Mouse (Mus musculus) heart, postnatal 0 days (tissue): ENCODE measurements around the gene Ikzf3. TPM values are rescaled to one million over a fixed set of nuclear protein-coding genes. Genes with fewer than 3 reads are reported as not detected.

Experiments
- ATAC-seq: fragments of 200-750 bp; cut with Nextera tagmentation; 2 replicates; pipeline ENCODE4 v1.8.0; 2017; ENCODE audit warnings: low read depth, moderate number of reproducible peaks, moderate library complexity; ENCODE audit not compliant: insufficient read depth
- DNase-seq: peaks from one replicate; pipeline ENCODE4 v3.0.0-alpha.2; 2016; ENCODE audit warnings: low spot score
- H3K27ac ChIP-seq: fragments of 300-500 bp; sonication (generic); 2 replicates; pipeline ENCODE4 v1.5.1; 2014; ENCODE audit warnings: low read depth, mild to moderate bottlenecking
- H3K27me3 ChIP-seq: fragments of 300-500 bp; sonication (generic); 2 replicates; pipeline ENCODE4 v1.6.1; 2014; ENCODE audit warnings: low read length, mixed read lengths; ENCODE audit not compliant: control insufficient read depth, insufficient read depth
- H3K36me3 ChIP-seq: fragments of 300-500 bp; sonication (generic); replicated peaks from 2 replicates; pipeline ENCODE4 v1.6.1; 2014; ENCODE audit warnings: low read length, mixed read lengths; ENCODE audit not compliant: control insufficient read depth, insufficient read depth
- H3K4me1 ChIP-seq: fragments of 300-500 bp; sonication (generic); 2 replicates; pipeline ENCODE4 v1.6.1; 2014; ENCODE audit warnings: antibody characterized with exemption; ENCODE audit not compliant: control insufficient read depth, insufficient read depth
- H3K4me2 ChIP-seq: fragments of 300-500 bp; sonication (generic); 2 replicates; pipeline ENCODE4 v1.6.1; 2014; ENCODE audit warnings: low read depth, mild to moderate bottlenecking, low read length, moderate library complexity
- H3K4me3 ChIP-seq: fragments of 300-500 bp; sonication (generic); 2 replicates; pipeline ENCODE4 v1.5.1; 2014; ENCODE audit warnings: low read depth, low read length
- H3K9ac ChIP-seq: fragments of 300-500 bp; sonication (generic); replicated peaks from 2 replicates; pipeline ENCODE4 v1.6.1; 2014; ENCODE audit warnings: low read depth, low read length, mixed read lengths
- H3K9me3 ChIP-seq: fragments of 300-500 bp; sonication (generic); replicated peaks from 2 replicates; pipeline ENCODE4 v1.6.1; 2016; ENCODE audit warnings: low read length; ENCODE audit not compliant: control insufficient read depth
- CTCF ChIP-seq: IDR thresholded peaks from 2 replicates; pipeline ENCODE4 v1.5.1; 2016; ENCODE audit warnings: antibody characterized with exemption, control low read depth, low read depth
- EP300 ChIP-seq: IDR thresholded peaks from 2 replicates; pipeline ENCODE4 v1.6.1; 2016; ENCODE audit warnings: antibody characterized with exemption, low read depth
- WGBS: fragments of 180-500 bp; shearing (Covaris S2); extraction: QIAGEN DNeasy Blood & Tissue Kit; methylation state at CpG from one replicate; pipeline ENCODE4 v1.1.7; 2014; 5-methylcytosine and 5-hydroxymethylcytosine counted together
- polyA plus RNA-seq: library from polyadenylated mRNA; unstranded; fragments of >200 nt; fragmentation: Nextera tagmentation; extraction: Ambion mirVana; gene quantifications from 2 replicates; pipeline ENCODE4 v1.2.1, GENCODE M21; 2015
- total RNA-seq: library from RNA; depleted of rRNA; stranded (reverse); fragments of >200 nt; gene quantifications from 2 replicates; pipeline ENCODE4 v1.2.3, GENCODE M21; 2014; ENCODE audit warnings: low replicate concordance

Ikzf3 gene
- total and polyA plus RNA-seq, 2 experiments from 2014 or later: 0.15 TPM; not detected in 1

DNA sequence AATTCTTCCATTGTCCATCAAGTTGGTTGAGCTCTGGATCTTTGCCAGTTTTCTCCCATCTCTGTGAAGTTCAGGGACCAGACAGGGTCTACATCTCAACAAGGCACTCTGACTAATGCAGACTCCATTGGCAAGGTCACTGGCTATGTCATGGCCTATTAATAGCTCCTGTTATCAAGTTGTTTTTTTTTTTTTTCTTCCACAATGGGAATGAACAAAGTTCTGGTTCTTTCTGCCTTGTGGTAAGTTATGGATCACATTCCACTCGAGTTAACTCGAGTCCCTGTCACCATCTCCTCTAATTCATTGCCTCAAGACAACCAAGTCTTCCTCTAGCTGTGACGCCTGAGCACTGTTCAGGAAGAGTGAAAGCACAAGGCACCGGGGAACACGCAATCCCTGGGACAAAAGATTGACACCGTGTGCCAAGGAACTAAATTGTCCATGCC, 43.0 kb upstream of the Ikzf3 start:
- H3K27ac ChIP-seq: peak overlapping the region; percentile 92
- DNase-seq (peak; percentile 81), ATAC-seq (peak; percentile 44; the same call in 1 of the 2 replicates)
- TF ChIP-seq EP300: no peak
- TF ChIP-seq CTCF: no peak
- peak overlapping the region; percentile 78 for H3K4me2 ChIP-seq
- H3K27me3 ChIP-seq: no peaks in the 10 kb centered on the region
- no peaks in the 10 kb centered on the region for H3K9me3 ChIP-seq
- WGBS: 11% methylated on average over 6 of the region's 6 CpGs
- no peak overlapping the region for H3K4me3 ChIP-seq
- H3K36me3 ChIP-seq: no peaks in the 10 kb centered on the region
- peak overlapping the region; percentile 24; the same call in 1 of the 2 replicates for H3K9ac ChIP-seq
- peaks cover 39% of the 10 kb centered on the region for H3K4me1 ChIP-seq

DNA sequence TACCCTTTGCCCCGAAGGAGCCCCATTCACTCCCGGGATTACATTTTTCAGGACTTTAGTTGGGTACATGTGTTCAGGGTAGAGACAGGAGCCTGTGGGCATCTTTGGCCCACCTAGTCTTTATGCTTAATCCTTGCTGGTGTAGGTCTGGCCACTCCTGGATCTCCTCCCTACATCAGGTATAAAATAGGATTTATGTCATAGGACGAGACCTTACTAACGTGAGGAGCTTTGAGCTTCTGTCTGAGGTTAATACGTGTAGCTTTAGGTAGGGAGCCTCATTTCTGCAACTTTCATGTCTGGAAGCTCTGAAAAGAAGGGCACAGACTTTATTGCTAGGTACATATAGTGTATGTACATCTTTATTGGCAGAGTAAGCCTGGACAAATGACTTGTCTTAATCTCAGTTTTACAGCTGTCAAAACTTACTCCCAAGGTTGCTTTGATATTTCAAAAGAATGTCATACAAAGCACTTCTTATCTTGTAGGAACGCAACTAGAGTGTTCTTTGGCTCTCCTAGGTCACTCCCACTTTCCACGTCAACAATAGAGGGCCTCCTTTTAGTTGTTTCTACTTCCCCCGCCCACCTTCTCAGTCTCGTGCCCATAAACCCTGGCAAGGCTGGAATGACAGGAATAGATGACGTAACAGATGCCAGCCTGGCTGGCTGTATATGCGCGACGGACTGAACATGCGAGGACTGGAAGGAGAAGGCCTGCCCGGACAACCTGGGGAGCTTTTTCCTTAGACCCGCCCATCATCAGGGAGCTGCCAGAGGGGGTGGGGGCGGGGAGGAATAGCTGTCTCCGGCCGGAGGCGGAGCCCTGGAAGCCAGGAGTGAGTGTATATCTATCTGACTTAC, 42.1 kb upstream of the Ikzf3 start:
- H3K9me3 ChIP-seq: no peaks in the 10 kb centered on the region
- peak overlapping the region; percentile 79 for H3K4me3 ChIP-seq
- peaks cover 5% of the 10 kb centered on the region for H3K36me3 ChIP-seq
- no peaks in the 10 kb centered on the region for H3K27me3 ChIP-seq
- peaks cover 39% of the 10 kb centered on the region for H3K4me1 ChIP-seq
- WGBS: 4% methylated on average over 20 of the region's 20 CpGs
- ATAC-seq (peak; percentile 66), DNase-seq (peak; percentile 95)
- H3K27ac ChIP-seq: peak overlapping the region; percentile 92
- H3K4me2 ChIP-seq: peak overlapping the region; percentile 78
- 0 out of 2 replicates have a peak overlapping the region, but pooled peaks have one; percentile 24 for H3K9ac ChIP-seq
- TF ChIP-seq CTCF: no peak
- peak; percentile 66; the same call in 1 of the 2 replicates for TF ChIP-seq EP300

DNA sequence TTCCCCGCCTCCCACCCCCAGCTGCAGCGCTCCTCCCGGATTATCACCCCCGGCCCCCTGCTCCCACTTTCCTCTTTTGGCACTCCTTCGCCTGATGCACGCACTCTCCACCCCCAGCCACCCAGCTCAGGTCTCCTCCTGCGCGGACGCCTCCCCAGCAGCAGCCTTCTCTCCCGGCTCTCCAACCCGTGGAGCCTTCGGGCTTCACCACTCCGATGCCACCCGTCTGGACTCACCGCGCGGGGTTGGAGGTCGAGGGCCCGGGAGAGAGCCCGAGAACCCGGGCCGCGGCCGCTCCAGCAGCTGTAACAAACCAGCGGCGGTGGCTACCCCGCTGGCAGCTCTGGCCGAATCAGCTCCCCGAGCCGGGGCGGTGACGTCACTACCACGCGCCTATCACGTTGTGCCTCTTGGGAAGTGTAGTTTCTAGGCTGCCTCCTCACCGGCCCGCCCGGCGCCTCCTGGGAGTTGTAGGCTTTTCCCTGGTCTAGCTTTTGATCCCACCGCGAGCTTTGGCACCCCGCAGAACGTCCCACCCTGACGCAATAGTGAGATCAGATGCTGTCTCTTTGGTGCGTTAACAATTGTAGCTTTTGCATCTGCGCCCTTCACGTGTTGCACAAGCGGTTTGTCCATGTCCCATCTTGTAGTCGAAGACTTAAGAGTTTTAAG, 41.2 kb upstream of the Ikzf3 start, which contains the start of gene Ormdl3:
TSS of gene Ormdl3 (minus strand) at position 477 of the 672 bp plus-strand sequence.
- Histone ChIP-seq H3K9me3 (no peaks in the 10 kb centered on the region), H3K9ac (peak within 1 kb of the TSS; percentile 81), H3K27me3 (no peaks in the 10 kb centered on the region), H3K36me3 (peaks cover 14% of the 10 kb centered on the region), H3K4me2 (peak within 1 kb of the TSS; percentile 78), H3K27ac (peak within 1 kb of the TSS; percentile 92), H3K4me3 (peak within 1 kb of the TSS; percentile 79), H3K4me1 (peaks cover 39% of the 10 kb centered on the region)
- ATAC-seq: peak; percentile 88
- peak; percentile 96 for DNase-seq
- under 1% methylated on average over 48 of the region's 49 CpGs for WGBS
- no peak for TF ChIP-seq EP300

DNA sequence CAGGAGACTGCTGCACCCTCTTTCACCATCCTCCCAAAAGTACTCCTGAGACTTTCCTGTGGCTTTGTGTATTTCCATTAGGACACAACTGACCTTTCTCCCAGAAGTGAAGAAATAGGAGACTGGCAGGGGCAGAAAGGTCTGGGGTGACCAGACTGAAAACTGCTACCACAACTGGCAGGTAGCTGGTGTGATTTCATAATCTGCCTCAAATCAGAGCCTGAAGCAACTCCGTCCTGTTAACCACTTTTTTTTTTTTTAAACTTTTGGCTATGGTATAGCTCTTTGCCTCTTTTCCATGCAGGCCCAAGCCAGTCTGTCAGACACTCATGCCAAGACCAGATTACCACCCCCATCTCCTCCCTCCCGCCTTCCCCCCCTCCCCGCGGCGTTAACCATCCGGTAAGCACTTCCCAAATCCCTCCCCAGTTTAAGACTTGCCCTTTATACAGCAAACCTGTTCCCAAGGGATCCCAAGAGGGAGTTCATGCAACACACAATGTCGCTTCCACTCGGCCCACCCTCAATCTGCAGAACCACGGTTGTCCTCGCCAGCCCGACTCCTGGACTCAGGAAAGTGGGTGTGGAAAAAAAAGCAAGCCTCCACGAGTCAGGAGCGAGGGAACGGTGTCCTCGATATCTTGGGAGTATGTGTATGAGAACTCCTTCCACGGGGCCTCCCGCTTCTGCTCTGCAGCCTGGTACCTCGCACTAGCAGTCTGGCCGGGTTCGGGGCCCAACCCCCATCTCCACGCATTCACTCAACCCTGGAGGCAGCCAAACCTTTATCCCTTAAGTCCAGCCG, 40.5 kb upstream of the Ikzf3 start:
- Histone ChIP-seq H3K27ac (peak overlapping the region; percentile 92), H3K4me1 (peaks cover 39% of the 10 kb centered on the region), H3K27me3 (no peaks in the 10 kb centered on the region), H3K4me3 (peak overlapping the region; percentile 79), H3K4me2 (peak overlapping the region; percentile 78), H3K36me3 (peaks cover 20% of the 10 kb centered on the region), H3K9ac (peak overlapping the region; percentile 81), H3K9me3 (no peaks in the 10 kb centered on the region)
- TF ChIP-seq CTCF (no peak), EP300 (no peak)
- WGBS: 1% methylated on average over 22 of the region's 22 CpGs
- ATAC-seq (0 out of 2 replicates have a peak, but pooled peaks have one; percentile 1), DNase-seq (peak; percentile 38)

DNA sequence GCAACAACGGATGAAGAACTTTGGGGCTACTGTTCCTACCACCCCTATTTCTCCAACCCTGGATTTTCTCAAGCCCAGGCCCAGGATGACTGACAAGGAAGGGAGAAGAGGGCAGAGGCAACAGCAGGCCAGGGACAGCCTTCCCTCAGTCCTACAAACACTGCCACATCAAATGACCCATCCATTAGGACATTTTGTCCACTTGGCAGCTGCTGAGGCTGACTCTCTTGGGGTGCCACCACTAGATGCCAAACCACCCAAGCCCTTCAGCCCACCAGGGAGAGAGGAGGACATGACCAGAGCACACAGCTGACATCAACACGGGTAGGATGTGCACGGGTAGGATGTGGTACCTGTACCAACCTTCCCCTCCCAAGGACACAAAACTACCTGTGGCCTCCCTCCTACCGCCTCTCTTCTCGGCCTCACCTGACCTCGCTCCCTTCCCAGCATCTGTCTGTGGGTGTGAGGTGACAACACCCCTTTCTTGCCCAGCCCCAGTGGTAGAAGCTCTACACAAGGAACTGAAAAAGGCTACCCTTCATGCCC, 38.9 kb upstream of the Ikzf3 start:
- TF ChIP-seq CTCF (no peak), EP300 (no peak)
- H3K36me3 ChIP-seq: peaks cover 22% of the 10 kb centered on the region
- no peak for DNase-seq
- ATAC-seq: no peak
- no peak overlapping the region for H3K4me2 ChIP-seq
- no peak overlapping the region for H3K9ac ChIP-seq
- WGBS: 83% methylated on average over 6 of the region's 6 CpGs
- peaks cover 39% of the 10 kb centered on the region for H3K4me1 ChIP-seq
- no peak overlapping the region for H3K4me3 ChIP-seq
- no peaks in the 10 kb centered on the region for H3K9me3 ChIP-seq
- H3K27ac ChIP-seq: no peak overlapping the region
- H3K27me3 ChIP-seq: no peaks in the 10 kb centered on the region
